11 mouse cellular contexts compared by ENCODE assay signal in the genomic region with DNA sequence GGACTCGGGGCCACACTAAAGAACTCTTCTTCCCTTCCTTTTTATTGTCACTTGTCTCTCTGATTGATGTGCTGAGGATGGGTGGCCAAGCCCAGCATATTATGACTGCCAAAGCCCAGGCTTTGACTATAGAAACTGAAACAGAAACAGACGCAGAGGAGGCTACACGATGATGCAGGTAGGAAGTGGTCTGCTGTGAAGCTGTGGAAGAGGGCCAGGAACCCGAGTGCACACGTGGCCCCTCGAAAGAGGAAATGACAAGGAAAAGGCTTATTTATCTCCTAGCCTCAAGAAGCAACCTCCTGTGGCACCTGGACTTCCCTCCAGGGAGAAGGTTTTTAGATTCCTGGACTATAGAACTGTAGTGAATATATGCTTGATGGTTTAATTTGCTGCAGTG. TPM values are rescaled to one million over a fixed set of nuclear protein-coding genes. Genes with fewer than 3 reads are reported as not detected.
DNase-seq lines count a peak whose midpoint lies in the region; ATAC-seq and TF ChIP-seq lines count a peak whose summit lies in the region.
"Had no signal": no experiment of that assay in that cellular context is flagged by ENCODE, and none has a peak within 500 bp of the region (broad histone marks: within the 10 kb centered on the region; RNA-seq: fewer than 3 reads in every experiment).

No protein-coding gene starts in this region.

- TF ChIP-seq CTCF in intestine, postnatal 0 days (IDR thresholded peaks at IDR 0.05; ENCODE audit: low read depth) = no peak

- H3K36me3 ChIP-seq in intestine, postnatal 0 days (ENCODE audit: control insufficient read depth, insufficient read depth) = no peaks in the 10 kb centered on the region
- no peaks in the 10 kb centered on the region for H3K36me3 ChIP-seq in forebrain, embryonic 13.5 days (ENCODE audit: poor library complexity, severe bottlenecking)
- H3K36me3 ChIP-seq: heart, embryonic 13.5 days; hindbrain, embryonic 15.5 days; stomach, embryonic 15.5 days had no signal

- ATAC-seq in intestine, postnatal 0 days = peak; percentile 55
- ATAC-seq in neutrophil, adult 5-6 weeks (ENCODE audit: extremely low read depth, insufficient number of reproducible peaks, low FRiP score, poor library complexity, severe bottlenecking) = peak; percentile 95
- ATAC-seq in forebrain, embryonic 13.5 days = no peak
- no peak for ATAC-seq in erythroblast, adult 5-6 weeks (replicated peaks; ENCODE audit: low FRiP score, poor library complexity, severe bottlenecking)

- DNase-seq in spleen, adult 18-20 months = peak; percentile 24 to 41
- no peak for DNase-seq in spleen, postnatal 14 days (ENCODE audit: low spot score in 2 of 2)
- no peak for DNase-seq in layer of hippocampus, adult 9-11 months
- no peak for DNase-seq in urinary bladder, adult 18-20 months (ENCODE audit: low spot score in 2 of 2)

- peak overlapping the region; percentile 48 for H3K4me2 ChIP-seq in intestine, postnatal 0 days (replicated peaks; ENCODE audit: low read depth)
- H3K4me2 ChIP-seq in forebrain, embryonic 13.5 days = no peak overlapping the region
- H3K4me2 ChIP-seq: heart, embryonic 13.5 days; hindbrain, embryonic 15.5 days; stomach, embryonic 15.5 days had no signal

- 49% methylated on average over 6 of the region's 6 CpGs for WGBS in intestine, postnatal 0 days
- WGBS in forebrain, embryonic 13.5 days = 82% methylated on average over 6 of the region's 6 CpGs

- H3K9me3 ChIP-seq in intestine, postnatal 0 days (ENCODE audit: control insufficient read depth) = no peaks in the 10 kb centered on the region
- H3K9me3 ChIP-seq in forebrain, embryonic 13.5 days (replicated peaks) = no peaks in the 10 kb centered on the region
- H3K9me3 ChIP-seq: heart, embryonic 13.5 days; hindbrain, embryonic 15.5 days; stomach, embryonic 15.5 days had no signal

- no peak overlapping the region for H3K27ac ChIP-seq in intestine, postnatal 0 days (ENCODE audit: low read depth, low read length)
- H3K27ac ChIP-seq in forebrain, embryonic 13.5 days = no peak overlapping the region
- H3K27ac ChIP-seq: heart, embryonic 13.5 days; hindbrain, embryonic 15.5 days; stomach, embryonic 15.5 days had no signal

- peaks cover 7% of the 10 kb centered on the region; the same call in 1 of the 2 replicates for H3K4me1 ChIP-seq in intestine, postnatal 0 days (replicated peaks; ENCODE audit: control insufficient read depth, insufficient read depth, low read length)
- H3K4me1 ChIP-seq in forebrain, embryonic 13.5 days = 0 out of 2 replicates have a peak, but pooled peaks cover 2% of the 10 kb centered on the region
- H3K4me1 ChIP-seq: heart, embryonic 13.5 days; hindbrain, embryonic 15.5 days; stomach, embryonic 15.5 days had no signal

- no peaks in the 10 kb centered on the region for H3K27me3 ChIP-seq in intestine, postnatal 0 days (replicated peaks; ENCODE audit: control insufficient read depth, insufficient read depth, low read length)
- H3K27me3 ChIP-seq in forebrain, embryonic 13.5 days = no peaks in the 10 kb centered on the region
- H3K27me3 ChIP-seq: hindbrain, embryonic 15.5 days; stomach, embryonic 15.5 days had no signal

- H3K9ac ChIP-seq in intestine, postnatal 0 days (ENCODE audit: low read depth, low read length) = no peak overlapping the region
- no peak overlapping the region for H3K9ac ChIP-seq in forebrain, embryonic 13.5 days
- H3K9ac ChIP-seq: heart, embryonic 13.5 days; hindbrain, embryonic 15.5 days; stomach, embryonic 15.5 days had no signal

- no peak overlapping the region for H3K4me3 ChIP-seq in intestine, postnatal 0 days (ENCODE audit: low read depth, low read length)
- H3K4me3 ChIP-seq in forebrain, embryonic 13.5 days = no peak overlapping the region
- H3K4me3 ChIP-seq: heart, embryonic 13.5 days; hindbrain, embryonic 15.5 days; stomach, embryonic 15.5 days had no signal

RNA-seq across cellular contexts. Expression of gene Phgdh, which starts 8.3 kb away (rescaled TPM):
- polyA plus RNA-seq in intestine, postnatal 0 days (2015; fragmentation: Nextera tagmentation; extraction: Ambion mirVana) = 89.9 and 93.7 TPM in 2 replicates
- total RNA-seq in neutrophil, adult 5-6 weeks (2017) = 42.2 and 71.1 TPM in 2 replicates
- 239 and 277 TPM in 2 replicates for polyA plus RNA-seq in forebrain, embryonic 13.5 days (2015; fragmentation: Nextera tagmentation; extraction: Ambion mirVana)
- 9.4 and 11.5 TPM in 2 replicates for total RNA-seq in erythroblast, adult 5-6 weeks (2015; ENCODE audit: low replicate concordance)
- 26.4 and 30.0 TPM in 2 replicates for total RNA-seq in erythroblast, adult 5-6 weeks (2017; ENCODE audit: low replicate concordance)

RNA-seq across cellular contexts. Expression of gene Zfp697, which starts 34.2 kb away (rescaled TPM):
- 6.2 and 6.6 TPM in 2 replicates for polyA plus RNA-seq in intestine, postnatal 0 days (2015; fragmentation: Nextera tagmentation; extraction: Ambion mirVana)
- total RNA-seq in neutrophil, adult 5-6 weeks (2017) = 0.12 TPM in 1 of 2 replicates, not detected in the other
- 12.2 and 14.1 TPM in 2 replicates for polyA plus RNA-seq in forebrain, embryonic 13.5 days (2015; fragmentation: Nextera tagmentation; extraction: Ambion mirVana)
- 1.2 TPM in 1 of 2 replicates, not detected in the other for total RNA-seq in erythroblast, adult 5-6 weeks (2015; ENCODE audit: low replicate concordance)
- total RNA-seq in erythroblast, adult 5-6 weeks (2017; ENCODE audit: low replicate concordance) = 0.09 and 0.14 TPM in 2 replicates

Comparison
In these comparisons a context has a peak if more than half of its experiments do, and no peak if none do; other contexts are left out.
1. DNase-seq: peak in spleen, adult 18-20 months (2 of 2); none in spleen, postnatal 14 days (0 of 2), layer of hippocampus, adult 9-11 months (single experiment) and urinary bladder, adult 18-20 months (0 of 2).
2. ATAC-seq: peak in intestine, postnatal 0 days (single experiment) and neutrophil, adult 5-6 weeks (single experiment); none in forebrain, embryonic 13.5 days (single experiment) and erythroblast, adult 5-6 weeks (single experiment).